Mouse (Mus musculus): ENCODE results near the gene Xirp1. TPM values are rescaled to one million over a fixed set of nuclear protein-coding genes. Genes with fewer than 3 reads are reported as not detected.
"Not testable (repeated sequence)": the region's sequence is repeated elsewhere in the genome, so short reads cannot be mapped to it uniquely, and the experiment has no call there.

Gene Xirp1
- polyA plus RNA-seq, 1 experiment from 2014 or later, result 0.03 TPM

GRCm38 (mm10) chr9:120014828-120015227 is 8.6 kb downstream of the Xirp1 start:
- 78% methylated on average over 6 of the region's 6 CpGs for WGBS
- Histone ChIP-seq H3K4me2 (replicated peaks) (no peak overlapping the region), H3K9me3 (no peaks in the 10 kb centered on the region), H3K9ac (replicated peaks) (0 out of 2 replicates have a peak overlapping the region, but pooled peaks have one; percentile 2), H3K4me1 (replicated peaks) (peaks cover 8% of the 10 kb centered on the region), H3K4me3 (replicated peaks) (no peak overlapping the region), H3K27ac (no peak overlapping the region), H3K27me3 (peaks cover 21% of the 10 kb centered on the region), H3K36me3 (no peaks in the 10 kb centered on the region)
- ATAC-seq, result no peak

- Histone ChIP-seq H3K4me1 (replicated peaks) (peaks cover 8% of the 10 kb centered on the region), H3K9me3 (no peaks in the 10 kb centered on the region), H3K9ac (replicated peaks) (no peak overlapping the region), H3K4me3 (replicated peaks) (no peak overlapping the region), H3K27ac (no peak overlapping the region), H3K27me3 (peaks cover 23% of the 10 kb centered on the region), H3K36me3 (no peaks in the 10 kb centered on the region), H3K4me2 (replicated peaks) (no peak overlapping the region)
- 73% methylated on average over 11 of the region's 11 CpGs for WGBS
- no peak for ATAC-seq
These were observed 10.1 kb downstream of the Xirp1 start for GRCm38 (mm10) chr9:120013251-120013820.

GRCm38 (mm10) chr9:120012781-120013180 is 10.6 kb downstream of the Xirp1 start:
- no peak overlapping the region for H3K27ac ChIP-seq
- H3K27me3 ChIP-seq, result peaks cover 23% of the 10 kb centered on the region
- no peaks in the 10 kb centered on the region for H3K9me3 ChIP-seq
- 88% methylated on average over 5 of the region's 5 CpGs for WGBS
- no peaks in the 10 kb centered on the region for H3K36me3 ChIP-seq
- no peak overlapping the region for H3K4me3 ChIP-seq (replicated peaks)
- peaks cover 8% of the 10 kb centered on the region for H3K4me1 ChIP-seq (replicated peaks)
- no peak overlapping the region for H3K4me2 ChIP-seq (replicated peaks)
- ATAC-seq, result no peak
- no peak overlapping the region for H3K9ac ChIP-seq (replicated peaks)

- not testable (repeated sequence) for H3K4me1 ChIP-seq (replicated peaks); H3K9ac ChIP-seq (replicated peaks); H3K27ac ChIP-seq; ATAC-seq; H3K4me2 ChIP-seq (replicated peaks); H3K4me3 ChIP-seq (replicated peaks); H3K9me3 ChIP-seq; H3K36me3 ChIP-seq
- peaks cover 23% of the 10 kb centered on the region for H3K27me3 ChIP-seq
- WGBS, result 86% methylated on average over 6 of the region's 6 CpGs
These were observed 11.2 kb downstream of the Xirp1 start for GRCm38 (mm10) chr9:120012161-120012560.

- H3K36me3 ChIP-seq, result no peaks in the 10 kb centered on the region
- H3K4me1 ChIP-seq (replicated peaks), result peaks cover 8% of the 10 kb centered on the region
- peak overlapping the region; percentile 74 for H3K4me2 ChIP-seq (replicated peaks)
- H3K9ac ChIP-seq (replicated peaks), result peak overlapping the region; percentile 63
- 1% methylated on average over 10 of the region's 10 CpGs for WGBS
- no peaks in the 10 kb centered on the region for H3K9me3 ChIP-seq
- peaks cover 23% of the 10 kb centered on the region for H3K27me3 ChIP-seq
- H3K4me3 ChIP-seq (replicated peaks), result peak overlapping the region; percentile 50
- peak; percentile 74 for ATAC-seq
- peak overlapping the region; percentile 84 for H3K27ac ChIP-seq
These were observed 11.9 kb downstream of the Xirp1 start for GRCm38 (mm10) chr9:120011533-120011932.

DNA sequence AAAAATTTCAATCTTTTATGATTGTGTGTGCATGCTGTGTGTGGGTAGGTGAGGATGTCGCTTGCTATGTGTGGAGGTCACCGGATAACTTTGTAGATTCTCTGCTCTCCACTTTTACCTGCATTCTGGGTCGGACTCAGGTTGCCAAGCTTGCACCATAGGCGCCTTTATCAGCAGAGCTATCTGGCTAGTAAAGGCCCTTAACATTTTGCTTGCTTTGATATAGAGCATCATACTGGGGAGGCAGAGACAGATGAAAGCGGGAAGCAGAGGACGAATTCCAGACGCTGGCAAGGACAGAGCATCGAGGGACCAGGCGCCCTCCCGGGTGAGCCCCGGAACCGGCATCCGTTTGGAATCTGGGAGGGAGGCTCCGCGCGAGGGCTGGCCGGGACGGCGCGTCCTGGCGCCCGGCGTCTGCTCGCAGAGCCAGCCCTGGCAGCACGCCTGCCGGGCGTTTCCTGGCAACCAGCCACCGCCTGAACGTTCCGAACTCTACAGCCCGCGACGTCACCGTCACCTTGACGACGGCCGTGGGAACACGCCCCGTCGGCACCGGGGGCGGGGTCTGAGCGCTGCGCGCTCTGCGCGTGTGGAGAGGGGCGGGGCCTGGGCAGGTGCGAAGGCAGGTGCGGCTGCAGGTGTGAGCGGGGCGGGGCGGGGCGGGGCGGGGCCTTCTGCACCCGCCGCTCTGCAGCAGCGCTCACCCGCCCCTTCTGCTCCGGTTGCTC is 12.5 kb downstream of the Xirp1 start:
- 1% methylated on average over 50 of the region's 60 CpGs for WGBS
- H3K4me3 ChIP-seq (replicated peaks), result peak overlapping the region; percentile 50
- peak overlapping the region; percentile 74 for H3K4me2 ChIP-seq (replicated peaks)
- peak overlapping the region; percentile 84 for H3K27ac ChIP-seq
- peak overlapping the region; percentile 63 for H3K9ac ChIP-seq (replicated peaks)
- ATAC-seq, result peak; percentile 93
- peaks cover 8% of the 10 kb centered on the region for H3K4me1 ChIP-seq (replicated peaks)
- H3K36me3 ChIP-seq, result no peaks in the 10 kb centered on the region
- H3K27me3 ChIP-seq, result peaks cover 23% of the 10 kb centered on the region
- no peaks in the 10 kb centered on the region for H3K9me3 ChIP-seq

GRCm38 (mm10) chr9:120009871-120010270 is 13.5 kb downstream of the Xirp1 start:
- no peaks in the 10 kb centered on the region for H3K36me3 ChIP-seq
- H3K9ac ChIP-seq (replicated peaks), result no peak overlapping the region
- peaks cover 23% of the 10 kb centered on the region for H3K27me3 ChIP-seq
- no peak overlapping the region for H3K4me2 ChIP-seq (replicated peaks)
- peaks cover 8% of the 10 kb centered on the region for H3K4me1 ChIP-seq (replicated peaks)
- no peak for ATAC-seq
- WGBS, result 99% methylated on average over 3 of the region's 3 CpGs
- H3K9me3 ChIP-seq, result no peaks in the 10 kb centered on the region
- H3K27ac ChIP-seq, result no peak overlapping the region
- H3K4me3 ChIP-seq (replicated peaks), result no peak overlapping the region

GRCm38 (mm10) chr9:120009226-120009841 is 14.1 kb downstream of the Xirp1 start:
- H3K27me3 ChIP-seq, result peaks cover 23% of the 10 kb centered on the region
- no peak overlapping the region for H3K4me3 ChIP-seq (replicated peaks)
- no peaks in the 10 kb centered on the region for H3K36me3 ChIP-seq
- no peak overlapping the region for H3K9ac ChIP-seq (replicated peaks)
- no peak overlapping the region for H3K4me2 ChIP-seq (replicated peaks)
- no peaks in the 10 kb centered on the region for H3K9me3 ChIP-seq
- H3K4me1 ChIP-seq (replicated peaks), result peaks cover 8% of the 10 kb centered on the region
- no peak overlapping the region for H3K27ac ChIP-seq
- 85% methylated on average over 7 of the region's 7 CpGs for WGBS
- no peak for ATAC-seq

- Histone ChIP-seq H3K4me1 (replicated peaks) (peaks cover 8% of the 10 kb centered on the region), H3K9me3 (no peaks in the 10 kb centered on the region), H3K4me2 (replicated peaks) (no peak overlapping the region), H3K27me3 (peaks cover 11% of the 10 kb centered on the region), H3K27ac (no peak overlapping the region), H3K9ac (replicated peaks) (no peak overlapping the region), H3K36me3 (no peaks in the 10 kb centered on the region), H3K4me3 (replicated peaks) (no peak overlapping the region)
- WGBS, result 97% methylated on average over 1 of the region's 1 CpGs
- ATAC-seq, result no peak
These were observed 15.6 kb downstream of the Xirp1 start for GRCm38 (mm10) chr9:120007833-120008232.

DNA sequence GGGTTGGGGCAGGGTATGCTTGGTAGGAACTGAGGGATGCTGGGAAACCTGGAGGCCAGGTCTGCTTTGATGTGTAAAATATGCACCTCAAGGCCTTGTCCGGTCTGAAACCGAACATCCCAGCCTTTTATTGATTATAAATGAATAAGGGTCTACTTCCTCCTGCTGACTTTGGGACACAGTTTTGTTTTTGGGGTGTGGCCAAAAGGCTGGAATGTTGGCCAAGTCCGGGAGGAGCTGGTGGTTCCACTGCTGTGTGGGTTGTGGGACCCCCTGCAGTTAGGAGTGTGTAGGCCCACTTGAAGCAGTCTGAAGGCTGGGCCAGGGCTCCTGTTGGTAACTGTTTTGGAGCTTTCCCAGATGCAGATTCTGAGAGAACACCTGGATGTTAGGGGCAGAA is 17.5 kb downstream of the Xirp1 start:
- Histone ChIP-seq H3K9ac (replicated peaks) (no peak overlapping the region), H3K9me3 (no peaks in the 10 kb centered on the region), H3K4me2 (replicated peaks) (no peak overlapping the region), H3K36me3 (no peaks in the 10 kb centered on the region), H3K4me3 (replicated peaks) (no peak overlapping the region), H3K27me3 (peaks cover 9% of the 10 kb centered on the region; the same call in 1 of the 2 replicates), H3K27ac (no peak overlapping the region), H3K4me1 (replicated peaks) (peaks cover 13% of the 10 kb centered on the region)
- no peak for ATAC-seq
- WGBS, result 77% methylated on average over 3 of the region's 3 CpGs

GRCm38 (mm10) chr9:120002893-120003292 is 20.5 kb downstream of the Xirp1 start:
- no peak for ATAC-seq
- WGBS, result 81% methylated on average over 5 of the region's 5 CpGs

More at GRCm38 (mm10) chr9:120002893-120003292, 20.5 kb downstream of the Xirp1 start:
- H3K4me2 ChIP-seq (replicated peaks), result no peak overlapping the region
- H3K27me3 ChIP-seq, result peaks cover 11% of the 10 kb centered on the region; the same call in 1 of the 2 replicates
- no peak overlapping the region for H3K9ac ChIP-seq (replicated peaks)
- no peak overlapping the region for H3K27ac ChIP-seq
- H3K36me3 ChIP-seq, result no peaks in the 10 kb centered on the region
- no peak overlapping the region for H3K4me3 ChIP-seq (replicated peaks)
- H3K9me3 ChIP-seq, result no peaks in the 10 kb centered on the region
- H3K4me1 ChIP-seq (replicated peaks), result peaks cover 7% of the 10 kb centered on the region
